Mouse (Mus musculus): ENCODE results near the gene Trp53. TPM values are rescaled to one million over a fixed set of nuclear protein-coding genes. Genes with fewer than 3 reads are reported as not detected.
A peak's percentile ranks its signal among the peaks of the same experiment; 100 is the strongest.

The Trp53 gene
- polyA plus RNA-seq, 1 experiment from 2014 or later = 110 TPM

GRCm38 (mm10) chr11:69575220-69575619 is 4.9 kb upstream of the Trp53 start:
- peak overlapping the region; percentile 38; the same call in 1 of the 2 replicates for H3K27ac ChIP-seq
- H3K4me2 ChIP-seq = peak overlapping the region; percentile 3; the same call in 1 of the 2 replicates
- H3K27me3 ChIP-seq (replicated peaks) = no peaks in the 10 kb centered on the region
- H3K4me1 ChIP-seq = peaks cover 76% of the 10 kb centered on the region
- no peak for ATAC-seq
- no peaks in the 10 kb centered on the region for H3K9me3 ChIP-seq (replicated peaks)
- WGBS (ENCODE audit: insufficient replicate concordance) = 54% methylated on average over 3 of the region's 3 CpGs
- peaks cover 68% of the 10 kb centered on the region for H3K36me3 ChIP-seq
- H3K4me3 ChIP-seq = no peak overlapping the region
- H3K9ac ChIP-seq = no peak overlapping the region

DNA sequence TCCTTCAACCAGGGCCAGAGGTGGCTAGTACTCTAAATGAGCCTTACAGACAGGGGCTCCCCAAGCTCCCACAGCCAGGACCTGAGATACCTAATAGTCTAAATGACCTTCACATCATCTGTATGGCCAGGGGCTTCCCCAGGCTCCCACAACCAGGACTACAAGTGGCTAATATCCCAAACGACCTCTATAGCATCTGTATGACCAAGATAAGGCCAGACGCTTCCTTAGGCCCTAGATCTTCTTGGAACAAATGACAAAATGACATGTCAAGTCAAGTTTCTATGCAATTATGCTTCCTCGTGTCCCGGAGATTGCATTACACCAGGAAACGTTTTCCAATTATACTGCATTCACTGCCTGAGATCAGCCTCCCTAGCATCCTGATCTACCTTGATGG is 3.9 kb upstream of the Trp53 start:
- Histone ChIP-seq H3K4me2 (peak overlapping the region; percentile 96), H3K27me3 (replicated peaks) (no peaks in the 10 kb centered on the region), H3K4me1 (peaks cover 65% of the 10 kb centered on the region), H3K4me3 (peak overlapping the region; percentile 86), H3K27ac (peak overlapping the region; percentile 95), H3K9me3 (replicated peaks) (no peaks in the 10 kb centered on the region), H3K9ac (peak overlapping the region; percentile 89), H3K36me3 (peaks cover 57% of the 10 kb centered on the region)
- ATAC-seq = no peak
- WGBS (ENCODE audit: insufficient replicate concordance) = 24% methylated on average over 5 of the region's 5 CpGs

GRCm38 (mm10) chr11:69578301-69578700 is 1.9 kb upstream of the Trp53 start:
- Histone ChIP-seq H3K9me3 (replicated peaks) (no peaks in the 10 kb centered on the region), H3K27ac (peak overlapping the region; percentile 95), H3K4me2 (peak overlapping the region; percentile 96), H3K27me3 (replicated peaks) (no peaks in the 10 kb centered on the region), H3K4me3 (peak overlapping the region; percentile 86), H3K36me3 (peaks cover 45% of the 10 kb centered on the region), H3K9ac (peak overlapping the region; percentile 89), H3K4me1 (peaks cover 66% of the 10 kb centered on the region)
- WGBS (ENCODE audit: insufficient replicate concordance) = 7% methylated on average over 15 of the region's 15 CpGs
- no peak for ATAC-seq

GRCm38 (mm10) chr11:69579128-69580017 is 786 bp upstream of the Trp53 start:
- peak overlapping the region; percentile 96 for H3K4me2 ChIP-seq
- H3K9me3 ChIP-seq (replicated peaks) = no peaks in the 10 kb centered on the region
- no peaks in the 10 kb centered on the region for H3K27me3 ChIP-seq (replicated peaks)
- WGBS (ENCODE audit: insufficient replicate concordance) = 1% methylated on average over 39 of the region's 39 CpGs
- peak; percentile 80 for ATAC-seq
- peak overlapping the region; percentile 95 for H3K27ac ChIP-seq
- peak overlapping the region; percentile 86 for H3K4me3 ChIP-seq
- peaks cover 74% of the 10 kb centered on the region for H3K4me1 ChIP-seq
- H3K36me3 ChIP-seq = peaks cover 45% of the 10 kb centered on the region
- H3K9ac ChIP-seq = peak overlapping the region; percentile 89

- H3K4me3 ChIP-seq = peak overlapping the region; percentile 86
- peak overlapping the region; percentile 96 for H3K4me2 ChIP-seq
- ATAC-seq = no peak
- no peaks in the 10 kb centered on the region for H3K9me3 ChIP-seq (replicated peaks)
- no peaks in the 10 kb centered on the region for H3K27me3 ChIP-seq (replicated peaks)
- H3K36me3 ChIP-seq = peaks cover 38% of the 10 kb centered on the region
- peak overlapping the region; percentile 95 for H3K27ac ChIP-seq
- WGBS (ENCODE audit: insufficient replicate concordance) = 1% methylated on average over 25 of the region's 25 CpGs
- H3K4me1 ChIP-seq = peaks cover 74% of the 10 kb centered on the region
- peak overlapping the region; percentile 89 for H3K9ac ChIP-seq
These were observed 500 bp downstream of the Trp53 start for GRCm38 (mm10) chr11:69580572-69581146.

DNA sequence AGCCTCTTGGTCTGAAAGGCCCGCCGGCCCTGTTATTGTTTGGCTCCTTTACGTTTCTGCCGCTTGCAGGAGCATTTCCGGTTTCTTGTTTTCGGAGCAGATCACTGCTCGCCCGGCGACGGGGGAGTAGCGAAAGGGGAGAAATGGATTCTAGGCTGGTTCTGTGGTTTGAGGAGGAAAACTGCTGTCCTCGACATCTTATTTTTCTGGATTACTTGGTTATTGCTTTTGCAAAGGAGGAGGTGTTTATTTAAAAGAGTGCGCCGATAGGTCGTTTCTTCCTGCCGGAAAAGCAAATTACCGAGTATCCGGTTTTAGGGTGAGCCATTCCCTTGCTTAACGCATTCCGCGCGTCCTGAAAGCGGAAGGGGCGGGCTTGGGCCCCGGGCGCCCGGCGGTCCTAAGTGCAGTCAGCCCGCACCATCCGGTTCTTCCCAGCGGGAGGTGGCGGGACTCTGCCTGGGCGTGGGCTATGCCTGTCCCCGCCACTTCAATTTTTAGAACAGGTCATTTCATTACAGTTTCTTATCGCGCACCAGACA is 1.1 kb downstream of the Trp53 start:
- under 1% methylated on average over 36 of the region's 36 CpGs for WGBS (ENCODE audit: insufficient replicate concordance)
- peak overlapping the region; percentile 95 for H3K27ac ChIP-seq
- no peaks in the 10 kb centered on the region for H3K27me3 ChIP-seq (replicated peaks)
- peak overlapping the region; percentile 96 for H3K4me2 ChIP-seq
- H3K4me1 ChIP-seq = peaks cover 74% of the 10 kb centered on the region
- no peaks in the 10 kb centered on the region for H3K9me3 ChIP-seq (replicated peaks)
- peak; percentile 84 for ATAC-seq
- peaks cover 33% of the 10 kb centered on the region for H3K36me3 ChIP-seq
- peak overlapping the region; percentile 86 for H3K4me3 ChIP-seq
- H3K9ac ChIP-seq = peak overlapping the region; percentile 89

DNA sequence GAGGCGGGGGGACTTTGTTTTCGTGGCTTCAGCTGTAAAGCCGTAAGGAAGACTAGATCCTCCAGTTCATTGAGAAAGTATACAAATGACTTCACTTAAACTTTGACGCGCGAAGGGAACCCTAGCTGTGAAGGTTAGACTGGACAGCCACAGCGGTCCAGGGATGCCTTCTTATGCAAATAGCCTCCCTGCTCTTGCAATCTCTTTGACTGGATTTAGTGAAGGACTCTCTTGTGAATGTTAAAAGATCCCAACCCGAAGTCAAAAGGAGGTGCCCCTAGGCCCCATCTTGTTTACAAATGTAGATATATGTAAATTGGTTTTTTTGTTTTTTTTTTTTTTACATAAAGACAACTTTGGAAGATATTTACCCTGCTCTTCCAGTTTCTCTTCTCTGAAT is 1.7 kb downstream of the Trp53 start:
- Histone ChIP-seq H3K36me3 (peaks cover 32% of the 10 kb centered on the region), H3K4me3 (peak overlapping the region; percentile 86), H3K4me2 (peak overlapping the region; percentile 96), H3K9me3 (replicated peaks) (no peaks in the 10 kb centered on the region), H3K27ac (peak overlapping the region; percentile 95), H3K27me3 (replicated peaks) (no peaks in the 10 kb centered on the region), H3K9ac (peak overlapping the region; percentile 89), H3K4me1 (peaks cover 74% of the 10 kb centered on the region)
- ATAC-seq = no peak
- 1% methylated on average over 8 of the region's 8 CpGs for WGBS (ENCODE audit: insufficient replicate concordance)

DNA sequence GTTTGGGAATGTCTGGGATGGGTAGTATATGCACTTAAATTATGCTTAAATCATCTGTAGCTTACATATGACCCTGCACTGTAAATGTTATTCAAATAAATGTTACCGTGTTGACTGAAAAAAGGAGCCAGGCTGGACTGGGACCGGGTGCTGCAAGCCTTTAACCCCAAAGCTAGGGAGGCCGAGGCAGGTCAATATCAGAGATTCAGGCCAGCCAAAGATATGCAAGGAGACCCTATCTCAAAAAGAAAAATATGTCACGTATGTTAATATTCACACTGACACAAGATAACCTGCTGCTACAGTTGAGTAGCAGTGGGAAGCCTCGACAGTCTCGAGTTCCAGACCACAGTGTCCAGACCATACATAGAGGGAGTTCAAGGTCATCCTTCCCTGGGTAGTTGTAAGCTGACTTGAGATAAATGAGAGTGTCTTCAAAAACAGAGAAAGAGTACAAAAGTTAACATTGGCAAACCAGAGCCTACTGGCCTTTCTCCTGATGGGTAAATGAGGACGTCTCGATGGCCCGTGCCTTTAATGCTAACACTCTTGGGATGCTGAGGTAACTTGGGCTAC is 2.2 kb downstream of the Trp53 start:
- ATAC-seq = no peak
- H3K4me2 ChIP-seq = peak overlapping the region; percentile 96
- H3K36me3 ChIP-seq = peaks cover 32% of the 10 kb centered on the region
- WGBS (ENCODE audit: insufficient replicate concordance) = 53% methylated on average over 9 of the region's 9 CpGs
- H3K9me3 ChIP-seq (replicated peaks) = no peaks in the 10 kb centered on the region
- H3K9ac ChIP-seq = peak overlapping the region; percentile 89
- H3K27me3 ChIP-seq (replicated peaks) = no peaks in the 10 kb centered on the region
- peak overlapping the region; percentile 86 for H3K4me3 ChIP-seq
- H3K4me1 ChIP-seq = peaks cover 74% of the 10 kb centered on the region
- H3K27ac ChIP-seq = peak overlapping the region; percentile 95

DNA sequence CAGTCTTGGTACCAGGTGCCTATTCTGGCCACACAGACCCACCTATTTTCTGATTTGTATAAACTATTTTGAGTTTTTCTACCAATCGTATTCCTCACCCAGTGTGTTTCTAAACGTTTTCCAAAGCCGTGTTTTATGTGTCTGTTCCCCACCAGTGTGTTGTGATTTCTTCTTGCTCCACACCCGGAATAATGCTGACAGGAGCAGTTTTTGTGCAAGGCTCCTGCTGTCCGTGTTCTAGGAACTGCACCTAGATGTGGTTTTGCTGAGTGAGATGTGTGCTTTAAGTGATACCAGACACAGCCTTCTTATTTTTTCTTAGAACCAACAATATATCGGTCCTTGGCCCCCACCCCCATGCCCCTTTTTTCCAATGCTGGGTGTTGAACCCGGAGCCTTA is 3.8 kb downstream of the Trp53 start:
- Histone ChIP-seq H3K36me3 (peaks cover 46% of the 10 kb centered on the region), H3K4me2 (peak overlapping the region; percentile 63; the same call in 1 of the 2 replicates), H3K9me3 (replicated peaks) (no peaks in the 10 kb centered on the region), H3K27ac (peak overlapping the region; percentile 95), H3K4me1 (peaks cover 79% of the 10 kb centered on the region), H3K9ac (peak overlapping the region; percentile 50; the same call in 1 of the 2 replicates), H3K27me3 (replicated peaks) (no peaks in the 10 kb centered on the region), H3K4me3 (no peak overlapping the region)
- ATAC-seq = no peak
- WGBS (ENCODE audit: insufficient replicate concordance) = 63% methylated on average over 7 of the region's 7 CpGs

- peak overlapping the region; percentile 50 for H3K9ac ChIP-seq
- H3K4me1 ChIP-seq = peaks cover 83% of the 10 kb centered on the region
- WGBS (ENCODE audit: insufficient replicate concordance) = 84% methylated on average over 13 of the region's 13 CpGs
- ATAC-seq = no peak
- H3K36me3 ChIP-seq = peaks cover 56% of the 10 kb centered on the region
- no peaks in the 10 kb centered on the region for H3K27me3 ChIP-seq (replicated peaks)
- peak overlapping the region; percentile 95 for H3K27ac ChIP-seq
- H3K9me3 ChIP-seq (replicated peaks) = no peaks in the 10 kb centered on the region
- 0 out of 2 replicates have a peak overlapping the region, but pooled peaks have one; percentile 4 for H3K4me3 ChIP-seq
- H3K4me2 ChIP-seq = peak overlapping the region; percentile 63
These were observed 4.8 kb downstream of the Trp53 start for GRCm38 (mm10) chr11:69584937-69585336.

- H3K27ac ChIP-seq = peak overlapping the region; percentile 95
- WGBS (ENCODE audit: insufficient replicate concordance) = 29% methylated on average over 7 of the region's 7 CpGs
- peaks cover 65% of the 10 kb centered on the region for H3K36me3 ChIP-seq
- H3K9ac ChIP-seq = peak overlapping the region; percentile 50
- H3K9me3 ChIP-seq (replicated peaks) = no peaks in the 10 kb centered on the region
- H3K4me3 ChIP-seq = peak overlapping the region; percentile 32
- no peaks in the 10 kb centered on the region for H3K27me3 ChIP-seq (replicated peaks)
- H3K4me2 ChIP-seq = peak overlapping the region; percentile 63
- peak; percentile 76 for ATAC-seq
- H3K4me1 ChIP-seq = peaks cover 91% of the 10 kb centered on the region
These were observed 5.7 kb downstream of the Trp53 start for GRCm38 (mm10) chr11:69585718-69586325.

Data from liver, embryonic 12.5 days (tissue).